Mouse (Mus musculus) activated CD4-positive, CD25-positive, alpha-beta regulatory T cell (primary cell): Measurements from ENCODE around the gene Gm21190. TPM values are rescaled to one million over a fixed set of nuclear protein-coding genes. Genes with fewer than 3 reads are reported as not detected.

Experiments
- polyA plus RNA-seq, 2 experiments: library from polyadenylated mRNA; unstranded; fragments of 100-300 nt; shearing (Covaris generic); gene quantifications; one replicate each; pipeline ENCODE4 v1.2.1; 2017

The Gm21190 gene
- polyA plus RNA-seq, result under 1 TPM in 1 of 2 experiments, not detected in 1; 0.39 TPM

DNA sequence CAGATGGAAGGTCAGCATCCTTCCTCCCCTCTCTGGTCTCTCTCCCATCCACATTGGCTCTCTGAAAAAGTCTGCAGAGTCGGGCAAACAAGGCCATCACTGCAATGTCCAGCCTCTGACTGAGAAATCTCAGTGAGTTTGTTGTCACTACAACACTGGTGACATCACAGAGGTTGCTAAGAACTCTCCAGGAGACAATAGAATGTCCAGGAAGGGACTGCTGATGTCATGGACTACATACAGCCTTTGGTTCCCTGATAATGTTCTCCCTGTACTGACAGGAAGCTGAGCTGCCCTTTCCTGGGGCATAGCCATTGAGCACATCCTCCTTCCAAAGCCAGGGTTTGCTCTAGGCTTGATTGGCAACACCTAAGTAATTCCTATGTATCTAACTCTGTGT, at the start of gene Gm21190:
TSS of gene Gm21190 (minus strand) at position 101 of the 400 bp plus-strand sequence.

DNA sequence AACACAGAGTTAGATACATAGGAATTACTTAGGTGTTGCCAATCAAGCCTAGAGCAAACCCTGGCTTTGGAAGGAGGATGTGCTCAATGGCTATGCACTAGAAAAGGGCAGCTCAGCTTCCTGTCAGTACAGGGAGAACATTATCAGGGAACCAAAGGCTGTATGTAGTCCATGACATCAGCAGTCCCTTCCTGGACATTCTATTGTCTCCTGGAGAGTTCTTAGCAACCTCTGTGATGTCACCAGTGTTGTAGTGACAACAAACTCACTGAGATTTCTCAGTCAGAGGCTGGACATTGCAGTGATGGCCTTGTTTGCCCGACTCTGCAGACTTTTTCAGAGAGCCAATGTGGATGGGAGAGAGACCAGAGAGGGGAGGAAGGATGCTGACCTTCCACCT, 48.0 kb upstream of the Gm21190 start, which contains the start of gene Gm21083:
TSS of gene Gm21083 (plus strand) at position 301 of the 400 bp plus-strand sequence.

DNA sequence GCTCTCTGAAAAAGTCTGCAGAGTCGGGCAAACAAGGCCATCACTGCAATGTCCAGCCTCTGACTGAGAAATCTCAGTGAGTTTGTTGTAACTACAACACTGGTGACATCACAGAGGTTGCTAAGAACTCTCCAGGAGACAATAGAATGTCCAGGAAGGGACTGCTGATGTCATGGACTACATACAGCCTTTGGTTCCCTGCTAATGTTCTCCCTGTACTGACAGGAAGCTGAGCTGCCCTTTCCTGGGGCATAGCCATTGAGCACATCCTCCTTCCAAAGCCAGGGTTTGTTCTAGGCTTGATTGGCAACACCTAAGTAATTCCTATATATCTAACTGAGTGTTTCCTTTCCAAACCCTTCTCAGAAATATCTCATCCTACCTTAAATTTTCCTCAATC, 52.6 kb downstream of the Gm21190 start, which contains the start of gene Gm21149:
TSS of gene Gm21149 (minus strand) at position 101 of the 400 bp plus-strand sequence.

Other genes starting within 250 kb of the Gm21190 start
- gene Gm21149, start 52.7 kb downstream of the Gm21190 start, polyA plus RNA-seq, result under 1 TPM in 1 of 2 experiments, not detected in 1; 0.27 TPM
- gene Gm21083, start 48.1 kb upstream of the Gm21190 start, polyA plus RNA-seq, result not detected
- gene Speer4d, start 89.8 kb upstream of the Gm21190 start, polyA plus RNA-seq, result under 1 TPM in 1 of 2 experiments, not detected in 1; 0.71 TPM
- gene 4930572O03Rik, start 127.8 kb upstream of the Gm21190 start, polyA plus RNA-seq, result not detected
- not detected for gene Speer4c, start 185.0 kb upstream of the Gm21190 start, polyA plus RNA-seq